Mouse (Mus musculus) hindbrain, embryonic 15.5 days (tissue): ENCODE measurements around the gene Lhx6. TPM values are rescaled to one million over a fixed set of nuclear protein-coding genes. Genes with fewer than 3 reads are reported as not detected.

ENCODE experiments used
- polyA plus RNA-seq: library from polyadenylated mRNA; unstranded; fragments of >200 nt; fragmentation: Nextera tagmentation; extraction: Ambion mirVana; gene quantifications from 2 replicates; pipeline ENCODE4 v1.2.1, GENCODE M21; 2015

Lhx6 gene
- polyA plus RNA-seq, 1 experiment from 2014 or later: 1.3 TPM

Other genes starting within 250 kb of the Lhx6 start
- 5.2 and 6.1 TPM in 2 replicates for gene Ttll11, start 125.5 kb downstream of the Lhx6 start, polyA plus RNA-seq
- gene Ndufa8, start 56.0 kb downstream of the Lhx6 start, polyA plus RNA-seq: 327 and 332 TPM in 2 replicates
- 2.9 and 3.0 TPM in 2 replicates for gene Morn5, start 56.0 kb downstream of the Lhx6 start, polyA plus RNA-seq
- 21.2 and 23.1 TPM in 2 replicates for gene Mrrf, start 31.0 kb upstream of the Lhx6 start, polyA plus RNA-seq
- gene Rbm18, start 31.4 kb upstream of the Lhx6 start, polyA plus RNA-seq: 114 and 117 TPM in 2 replicates
- gene Ptgs1, start 125.0 kb upstream of the Lhx6 start, polyA plus RNA-seq: 5.0 and 6.3 TPM in 2 replicates